Mouse (Mus musculus): ENCODE data around the gene Pomt1. TPM values are rescaled to one million over a fixed set of nuclear protein-coding genes. Genes with fewer than 3 reads are reported as not detected.

The Pomt1 gene
- polyA plus RNA-seq, 1 experiment from 2014 or later = 13.2 TPM

GRCm38 (mm10) chr2:32220969-32221368 is 15.4 kb upstream of the Pomt1 start:
- no peak for DNase-seq (ENCODE audit: low spot score)

DNA sequence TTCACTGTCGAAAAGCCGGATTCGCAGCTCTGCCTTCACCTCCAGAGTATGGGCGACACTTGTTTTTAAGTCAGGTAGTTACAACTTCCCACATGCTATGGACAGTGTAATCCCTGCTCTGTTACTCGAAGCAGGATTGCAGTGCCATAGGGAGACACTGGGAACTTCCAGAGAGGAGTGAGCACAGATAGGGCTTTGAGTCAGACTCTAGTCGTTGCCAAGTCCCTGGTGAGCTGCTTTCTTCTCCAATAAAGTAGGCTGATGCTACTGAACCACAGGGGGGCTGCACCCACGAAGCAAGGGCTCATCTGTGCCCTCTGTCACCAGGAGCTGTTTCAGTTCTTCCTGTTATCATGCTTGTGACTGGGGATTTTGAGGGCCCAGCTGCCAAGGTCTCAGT is 14.8 kb upstream of the Pomt1 start:
- DNase-seq (ENCODE audit: low spot score) = no peak

GRCm38 (mm10) chr2:32222057-32222456 is 14.3 kb upstream of the Pomt1 start:
- DNase-seq (ENCODE audit: low spot score) = no peak

GRCm38 (mm10) chr2:32235433-32235832 is 957 bp upstream of the Pomt1 start:
- DNase-seq (ENCODE audit: low spot score) = no peak

DNA sequence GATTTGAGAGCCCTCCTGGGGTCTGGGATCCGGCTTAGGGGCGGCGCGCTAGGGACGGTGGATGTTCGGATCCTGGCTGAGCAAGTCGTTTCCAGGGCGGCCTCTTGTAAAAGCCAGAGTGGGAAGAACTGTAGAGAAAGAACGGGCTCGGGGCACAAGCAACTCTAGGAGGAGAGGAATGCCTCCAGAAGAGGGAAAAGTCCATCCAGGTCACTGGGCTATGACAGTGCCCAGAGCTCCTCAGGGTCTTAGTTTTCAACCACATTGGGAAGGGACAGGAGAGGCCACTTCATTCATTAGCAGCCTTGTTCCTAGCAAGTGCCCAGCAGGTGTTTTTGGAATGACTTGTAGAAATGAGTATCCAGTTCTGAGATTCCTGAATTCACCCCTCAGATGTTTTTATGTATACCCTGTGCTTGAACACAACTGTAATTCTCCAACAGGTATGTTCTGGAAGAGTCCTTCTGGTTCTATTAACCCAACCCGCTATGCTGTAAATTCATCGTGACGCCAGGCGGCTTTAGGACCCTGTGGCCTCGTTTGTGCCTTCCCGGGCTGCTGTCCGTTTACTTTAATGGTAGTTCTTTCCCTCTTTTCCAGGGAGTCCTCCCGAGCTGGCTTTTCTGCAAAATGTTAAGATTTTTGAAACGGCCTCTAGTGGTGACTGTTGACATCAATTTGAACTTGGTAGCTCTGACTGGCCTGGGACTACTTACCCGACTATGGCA is 534 bp downstream of the Pomt1 start:
- DNase-seq (ENCODE audit: low spot score) = peak; percentile 58

DNA sequence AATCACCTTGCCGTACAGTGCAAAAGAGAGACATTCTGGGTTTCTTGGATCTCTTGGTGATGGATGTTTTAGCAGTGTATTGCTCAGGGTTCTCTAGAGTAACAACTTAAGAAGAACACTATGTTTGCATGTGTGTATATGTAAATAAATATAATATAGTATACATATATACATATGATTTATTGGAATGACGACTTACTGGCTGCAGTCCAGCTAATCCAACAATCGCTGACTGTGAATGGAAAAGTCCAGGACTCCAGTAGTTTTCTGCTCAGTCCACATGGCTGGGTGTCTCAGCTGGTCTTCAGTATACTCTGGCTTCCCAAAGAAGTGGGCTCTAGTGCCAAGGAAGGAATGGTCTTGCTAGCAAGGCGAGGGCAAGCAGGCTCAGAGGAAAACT is 1.2 kb downstream of the Pomt1 start:
- DNase-seq (ENCODE audit: low spot score) = no peak

- DNase-seq (ENCODE audit: low spot score) = no peak
Observed at GRCm38 (mm10) chr2:32238708-32239435, 2.5 kb downstream of the Pomt1 start.

- DNase-seq (ENCODE audit: low spot score) = peak; percentile 40
Observed at GRCm38 (mm10) chr2:32240591-32240990, 4.2 kb downstream of the Pomt1 start.

DNA sequence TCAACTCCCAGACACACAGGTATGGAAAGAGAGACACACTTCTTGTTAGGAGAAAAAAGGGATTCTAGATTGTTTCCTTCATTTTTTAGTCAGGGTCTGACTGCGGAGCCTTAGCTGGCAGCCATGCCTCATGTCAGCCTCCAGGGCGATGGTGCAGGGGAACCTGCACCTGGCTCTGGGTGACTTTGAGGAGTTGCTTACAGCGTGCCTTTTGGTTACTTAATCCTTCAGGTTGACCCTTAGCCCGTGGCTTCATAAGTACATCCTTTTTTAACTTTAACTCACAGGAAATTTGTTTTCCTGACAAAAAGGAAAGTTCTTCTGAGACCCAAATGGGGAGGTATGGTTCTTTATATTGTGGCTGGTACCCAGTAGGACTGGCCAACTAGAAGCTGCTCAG is 6.6 kb downstream of the Pomt1 start:
- no peak for DNase-seq (ENCODE audit: low spot score)

DNA sequence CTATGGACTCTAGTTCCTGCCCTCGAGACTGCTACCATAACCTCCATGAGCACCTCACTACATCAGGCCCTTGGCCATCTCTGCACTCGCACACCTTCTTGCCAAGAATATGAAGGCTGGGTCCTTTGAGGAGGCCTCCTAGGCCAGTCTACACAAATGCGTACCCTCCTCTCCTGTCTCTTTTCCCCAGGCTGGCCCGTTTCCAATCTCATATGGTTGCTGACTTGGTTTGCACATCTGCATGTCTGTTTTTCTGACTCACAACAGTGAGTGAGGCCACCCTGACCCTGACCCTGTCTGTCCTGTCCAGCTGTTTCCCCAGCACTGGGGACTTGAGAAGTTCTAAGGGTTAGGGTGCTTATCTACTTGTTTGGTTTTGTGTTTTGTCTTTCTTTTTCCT is 10.4 kb downstream of the Pomt1 start:
- DNase-seq (ENCODE audit: low spot score) = no peak

- DNase-seq (ENCODE audit: low spot score) = no peak
Observed at GRCm38 (mm10) chr2:32248377-32249361, 12.3 kb downstream of the Pomt1 start.

- no peak for DNase-seq (ENCODE audit: low spot score)
Observed at GRCm38 (mm10) chr2:32251791-32252527, 15.6 kb downstream of the Pomt1 start.

DNA sequence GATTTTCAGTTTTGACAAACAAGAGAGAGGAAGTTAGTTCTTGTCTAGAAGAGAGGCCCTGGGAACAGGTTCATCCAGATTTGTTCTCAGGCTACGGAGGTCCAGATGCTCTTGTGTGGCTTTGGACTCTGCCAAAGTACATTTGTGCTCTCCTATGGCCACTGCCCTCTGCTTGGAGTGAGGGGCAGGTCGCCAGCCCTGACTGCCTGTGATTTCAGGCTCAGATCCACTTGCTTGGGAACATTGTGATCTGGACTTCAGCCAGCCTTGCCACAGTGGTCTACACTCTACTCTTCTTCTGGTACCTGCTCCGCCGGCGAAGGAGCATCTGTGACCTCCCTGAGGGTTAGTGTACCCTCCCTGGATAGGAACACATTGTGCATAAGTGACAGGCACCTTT is 16.3 kb downstream of the Pomt1 start:
- DNase-seq (ENCODE audit: low spot score) = no peak

GRCm38 (mm10) chr2:32253352-32253751 is 17.0 kb downstream of the Pomt1 start:
- no peak for DNase-seq (ENCODE audit: low spot score)

GRCm38 (mm10) chr2:32254563-32254962 is 18.2 kb downstream of the Pomt1 start:
- DNase-seq (ENCODE audit: low spot score) = no peak

GRCm38 (mm10) chr2:32256273-32256672 is 19.9 kb downstream of the Pomt1 start:
- DNase-seq (ENCODE audit: low spot score) = no peak

DNA sequence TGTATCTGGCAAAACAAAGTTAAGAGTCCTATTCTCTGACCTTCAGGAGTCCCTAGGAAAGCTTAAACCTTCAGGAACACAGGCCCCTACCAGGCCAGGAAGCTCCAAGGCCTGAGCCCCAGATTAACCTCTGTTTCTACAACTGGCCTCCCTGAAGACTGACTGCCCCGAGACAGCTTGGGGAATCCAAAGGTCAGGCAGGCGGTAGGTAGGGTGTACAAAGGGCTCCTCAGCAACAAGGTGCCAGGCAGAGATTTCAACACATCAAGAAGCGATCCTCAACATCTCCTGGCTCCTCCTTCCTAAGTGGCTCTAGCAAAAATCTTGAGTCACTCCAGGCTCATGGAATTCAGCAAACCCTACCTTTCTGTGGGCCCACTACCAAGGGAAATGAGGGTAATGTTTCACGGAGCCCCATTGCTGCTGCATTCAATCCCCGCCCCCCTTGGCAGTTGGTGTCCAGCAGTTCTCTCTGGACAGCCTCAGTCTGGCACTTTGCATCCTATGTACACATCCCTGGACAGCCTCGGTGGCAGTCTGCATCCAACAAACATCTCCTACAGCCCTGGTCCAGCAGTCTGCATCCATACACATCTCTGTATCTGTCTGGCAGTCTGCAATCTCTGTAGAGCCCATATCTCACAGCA is 22.6 kb downstream of the Pomt1 start:
- DNase-seq (ENCODE audit: low spot score) = no peak

GRCm38 (mm10) chr2:32259657-32260417 is 23.4 kb downstream of the Pomt1 start, which contains the start of gene Uck1:
TSS of gene Uck1 (minus strand) at chr2:32260159.
- peak; percentile 90 for DNase-seq (ENCODE audit: low spot score)

GRCm38 (mm10) chr2:32260635-32261034 is 24.2 kb downstream of the Pomt1 start:
- DNase-seq (ENCODE audit: low spot score) = peak; percentile 81

DNA sequence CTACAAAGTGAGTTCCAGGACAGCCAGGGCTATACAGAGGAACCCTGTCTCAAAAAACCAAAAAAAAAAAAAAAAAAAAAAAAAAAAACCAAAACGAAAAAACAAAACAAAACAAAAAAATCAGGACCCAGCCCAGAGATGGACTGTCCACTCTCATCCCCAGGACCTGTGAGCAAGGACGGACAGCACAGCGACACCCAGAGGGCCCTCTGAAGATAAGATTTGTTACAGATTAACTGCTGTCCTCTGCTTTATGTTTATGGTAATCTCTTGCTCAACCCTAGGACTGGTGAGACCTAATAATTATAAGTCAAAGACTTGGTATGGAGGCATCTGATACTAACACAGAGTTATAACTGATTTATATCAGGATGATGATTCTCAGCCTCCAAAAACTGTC is 39.4 kb downstream of the Pomt1 start:
- DNase-seq (ENCODE audit: low spot score) = no peak

All from thymus, postnatal 0 days (tissue).